Mouse (Mus musculus) neural tube, embryonic 11.5 days (tissue): ENCODE measurements around the gene Nat8f2. TPM values are rescaled to one million over a fixed set of nuclear protein-coding genes. Genes with fewer than 3 reads are reported as not detected.
"Not testable (repeated sequence)": the region's sequence is repeated elsewhere in the genome, so short reads cannot be mapped to it uniquely, and the experiment has no call there.

Experiments
- ATAC-seq: fragments of 200-750 bp; cut with Nextera tagmentation; 2 replicates; pipeline ENCODE4 v1.8.0; 2017; ENCODE audit warnings: moderate number of reproducible peaks, mild to moderate bottlenecking, moderate TSS enrichment, moderate library complexity; ENCODE audit not compliant: insufficient read depth, low FRiP score, low TSS enrichment
- DNase-seq: peaks from one replicate; pipeline ENCODE4 v3.0.0-alpha.2; 2015; ENCODE audit warnings: low spot score
- H3K27ac ChIP-seq: fragments of 300-500 bp; sonication (generic); 2 replicates; pipeline ENCODE4 v1.5.1; 2014; ENCODE audit warnings: low read depth, mild to moderate bottlenecking, low read length
- H3K27me3 ChIP-seq: fragments of 300-500 bp; sonication (generic); 2 replicates; pipeline ENCODE4 v1.6.1; 2014; ENCODE audit warnings: mild to moderate bottlenecking, low read length, mixed read lengths; ENCODE audit not compliant: control insufficient read depth, insufficient read depth
- H3K36me3 ChIP-seq: fragments of 300-500 bp; sonication (generic); 2 replicates; pipeline ENCODE4 v1.6.1; 2014; ENCODE audit warnings: mild to moderate bottlenecking, low read length, moderate library complexity, mixed read lengths; ENCODE audit not compliant: control insufficient read depth, insufficient read depth
- H3K4me1 ChIP-seq: fragments of 300-500 bp; sonication (generic); 2 replicates; pipeline ENCODE4 v1.6.1; 2014; ENCODE audit warnings: low read length, mixed read lengths; ENCODE audit not compliant: control insufficient read depth, insufficient read depth
- H3K4me2 ChIP-seq: fragments of 300-500 bp; sonication (generic); 2 replicates; pipeline ENCODE4 v1.6.1; 2014; ENCODE audit warnings: low read depth, mild to moderate bottlenecking, moderate library complexity
- H3K4me3 ChIP-seq: fragments of 300-500 bp; sonication (generic); 2 replicates; pipeline ENCODE4 v1.5.1; 2014; ENCODE audit warnings: low read depth, low read length
- H3K9ac ChIP-seq: fragments of 300-500 bp; sonication (generic); 2 replicates; pipeline ENCODE4 v1.6.1; 2014; ENCODE audit warnings: mild to moderate bottlenecking, low read length
- H3K9me3 ChIP-seq: fragments of 300-500 bp; sonication (generic); 2 replicates; pipeline ENCODE4 v1.6.1; 2016; ENCODE audit warnings: low read length; ENCODE audit not compliant: control insufficient read depth
- WGBS: fragments of 180-500 bp; shearing (Covaris S2); extraction: QIAGEN DNeasy Blood & Tissue Kit; methylation state at CpG from one replicate; pipeline ENCODE4 v1.1.7; 2014; 5-methylcytosine and 5-hydroxymethylcytosine counted together
- polyA plus RNA-seq: library from polyadenylated mRNA; unstranded; fragments of >200 nt; fragmentation: Nextera tagmentation; extraction: Ambion mirVana; gene quantifications from 2 replicates; pipeline ENCODE4 v1.2.1, GENCODE M21; 2014

Nat8f2 gene
- polyA plus RNA-seq, 1 experiment from 2014 or later, result not detected

GRCm38 (mm10) chr6:85867726-85868690 lies 950 bp downstream of the Nat8f2 start:
- Histone ChIP-seq H3K4me3 (no peak overlapping the region), H3K9me3 (no peaks in the 10 kb centered on the region), H3K9ac (no peak overlapping the region), H3K4me2 (no peak overlapping the region), H3K27ac (no peak overlapping the region), H3K4me1 (no peaks in the 10 kb centered on the region), H3K27me3 (no peaks in the 10 kb centered on the region), H3K36me3 (no peaks in the 10 kb centered on the region)
- DNase-seq, result no peak
- WGBS, result 82% methylated on average over 8 of the region's 8 CpGs
- no peak for ATAC-seq

DNA sequence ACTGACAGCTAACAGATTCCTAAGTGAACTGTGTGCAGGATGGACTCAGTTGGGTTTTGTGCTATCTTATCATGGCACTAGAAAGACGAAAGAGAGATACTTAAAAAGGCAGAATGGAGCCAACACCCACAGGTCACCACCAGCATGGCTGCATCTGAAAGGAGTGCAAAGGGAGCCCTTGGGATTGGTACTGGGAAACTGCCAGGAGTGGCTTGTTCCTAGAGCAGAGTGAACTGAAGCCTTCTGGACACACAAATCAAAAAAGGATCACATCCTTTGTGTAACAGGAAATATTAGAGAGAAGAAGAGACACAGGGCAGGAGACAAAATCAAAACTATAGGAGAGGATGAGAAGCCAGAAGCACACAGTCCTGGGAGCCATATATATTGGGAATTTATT lies 2.0 kb downstream of the Nat8f2 start:
- not testable (repeated sequence) for H3K9me3 ChIP-seq, H3K9ac ChIP-seq, H3K27ac ChIP-seq, H3K36me3 ChIP-seq, H3K4me2 ChIP-seq, H3K4me1 ChIP-seq, H3K4me3 ChIP-seq, DNase-seq, H3K27me3 ChIP-seq, ATAC-seq
- WGBS, result 70% methylated on average over 1 of the region's 1 CpGs

DNA sequence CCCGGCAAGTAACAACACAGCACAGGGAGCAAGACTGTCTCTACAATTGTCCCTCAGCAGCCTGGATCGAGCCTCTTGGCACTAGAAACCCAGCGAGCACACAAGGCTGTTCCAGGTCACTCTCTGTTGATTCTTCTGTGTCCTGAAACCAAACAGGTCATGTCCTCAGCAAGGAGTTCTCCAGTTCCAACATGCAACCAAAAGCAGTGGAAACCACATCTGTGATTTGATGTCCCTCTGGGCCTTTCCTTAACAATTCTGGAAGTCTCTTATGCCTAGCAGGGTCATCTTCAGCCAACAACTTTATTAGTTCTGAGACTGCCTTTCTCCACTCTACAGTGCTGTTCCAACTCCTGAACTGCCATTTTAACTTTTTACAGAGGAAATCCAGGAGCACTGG lies 2.8 kb downstream of the Nat8f2 start:
- ATAC-seq, H3K9ac ChIP-seq, H3K27ac ChIP-seq, DNase-seq, H3K4me1 ChIP-seq, H3K36me3 ChIP-seq, H3K4me3 ChIP-seq, H3K9me3 ChIP-seq, H3K4me2 ChIP-seq, H3K27me3 ChIP-seq: not testable (repeated sequence)
- 86% methylated on average over 3 of the region's 3 CpGs for WGBS

GRCm38 (mm10) chr6:85864900-85865639 lies 3.9 kb downstream of the Nat8f2 start:
- DNase-seq, result not testable (repeated sequence)
- 68% methylated on average over 4 of the region's 7 CpGs for WGBS

DNA sequence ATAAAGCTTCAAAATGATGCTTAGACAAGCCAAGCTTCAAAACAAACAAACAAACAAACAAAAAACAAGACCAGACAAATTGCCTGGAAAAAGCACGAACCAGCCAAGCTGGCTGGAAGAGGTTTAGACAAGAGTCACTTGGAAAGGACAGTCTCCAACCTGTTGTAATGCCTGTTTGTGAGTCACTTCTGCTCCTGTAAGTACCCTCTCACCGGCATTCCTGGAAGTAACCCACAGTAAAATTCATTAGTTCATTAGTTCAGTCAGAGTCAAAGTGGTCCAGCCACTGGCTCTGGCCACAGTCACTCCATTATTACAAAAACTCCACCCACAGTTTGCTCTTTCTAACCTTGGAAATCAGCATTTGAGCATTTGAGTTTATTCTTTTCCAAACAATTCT lies 5.1 kb downstream of the Nat8f2 start:
- Histone ChIP-seq H3K27me3 (no peaks in the 10 kb centered on the region), H3K4me2 (no peak overlapping the region), H3K9ac (no peak overlapping the region), H3K36me3 (no peaks in the 10 kb centered on the region), H3K4me3 (no peak overlapping the region), H3K9me3 (no peaks in the 10 kb centered on the region), H3K27ac (no peak overlapping the region), H3K4me1 (no peaks in the 10 kb centered on the region)
- ATAC-seq (no peak), DNase-seq (no peak)
- 79% methylated on average over 2 of the region's 2 CpGs for WGBS

More at GRCm38 (mm10) chr6:85864900-85865639, 3.9 kb downstream of the Nat8f2 start:
- H3K27ac ChIP-seq, ATAC-seq, H3K36me3 ChIP-seq, H3K9ac ChIP-seq, H3K27me3 ChIP-seq, H3K4me3 ChIP-seq, H3K4me1 ChIP-seq, H3K9me3 ChIP-seq, H3K4me2 ChIP-seq: not testable (repeated sequence)

DNA sequence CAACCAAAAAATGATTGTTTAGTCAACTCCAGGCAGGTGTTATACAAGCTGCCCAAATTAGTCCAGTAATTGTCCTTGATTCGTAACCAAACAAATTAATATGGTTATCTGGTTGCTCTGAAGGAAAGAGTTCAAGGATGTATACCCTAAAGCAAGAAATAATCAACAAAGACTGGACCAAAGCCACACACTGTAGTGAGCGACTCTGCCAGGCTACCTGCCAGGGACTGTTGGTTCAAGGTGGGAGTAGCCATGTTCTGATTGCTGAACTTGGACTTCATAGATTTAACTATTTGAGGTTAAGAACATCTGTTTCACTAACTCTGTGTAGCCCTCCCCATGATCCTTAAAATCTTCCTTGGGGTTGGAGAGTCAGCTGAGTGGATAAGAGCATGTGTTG lies 5.8 kb downstream of the Nat8f2 start:
- no peak for DNase-seq
- WGBS, result 85% methylated on average over 2 of the region's 2 CpGs

DNA sequence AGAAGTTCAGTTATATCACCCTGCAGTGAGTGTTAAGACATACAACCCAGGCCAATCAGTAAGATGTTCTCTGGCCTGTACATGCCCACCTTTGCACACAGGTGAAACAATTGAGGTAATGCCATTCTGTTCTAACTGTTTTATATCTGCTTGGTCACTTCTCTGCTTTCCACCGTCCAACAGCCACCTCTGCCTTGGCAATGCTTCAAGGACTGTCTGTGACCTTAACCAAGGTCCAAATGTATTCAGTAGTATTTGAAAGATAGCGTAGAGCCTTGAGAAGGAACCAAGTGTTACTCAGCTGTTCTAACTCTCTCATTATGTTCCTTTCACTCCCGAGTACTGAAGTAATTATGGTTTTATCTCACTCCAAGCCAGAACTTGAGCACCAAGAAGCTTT lies 6.4 kb downstream of the Nat8f2 start:
- no peak overlapping the region for H3K4me2 ChIP-seq
- no peaks in the 10 kb centered on the region for H3K27me3 ChIP-seq
- H3K9ac ChIP-seq, result no peak overlapping the region
- WGBS, result 86% methylated on average over 3 of the region's 3 CpGs
- H3K4me3 ChIP-seq, result no peak overlapping the region
- ATAC-seq, result no peak
- no peaks in the 10 kb centered on the region for H3K4me1 ChIP-seq
- no peak for DNase-seq
- no peaks in the 10 kb centered on the region for H3K36me3 ChIP-seq
- no peaks in the 10 kb centered on the region for H3K9me3 ChIP-seq
- H3K27ac ChIP-seq, result no peak overlapping the region

More for the DNA sequence above, 5.8 kb downstream of the Nat8f2 start:
- H3K27ac ChIP-seq, result no peak overlapping the region
- H3K9ac ChIP-seq, result no peak overlapping the region
- no peak overlapping the region for H3K4me3 ChIP-seq
- no peaks in the 10 kb centered on the region for H3K4me1 ChIP-seq
- H3K27me3 ChIP-seq, result no peaks in the 10 kb centered on the region
- no peaks in the 10 kb centered on the region for H3K9me3 ChIP-seq
- ATAC-seq, result no peak
- no peaks in the 10 kb centered on the region for H3K36me3 ChIP-seq
- no peak overlapping the region for H3K4me2 ChIP-seq

DNA sequence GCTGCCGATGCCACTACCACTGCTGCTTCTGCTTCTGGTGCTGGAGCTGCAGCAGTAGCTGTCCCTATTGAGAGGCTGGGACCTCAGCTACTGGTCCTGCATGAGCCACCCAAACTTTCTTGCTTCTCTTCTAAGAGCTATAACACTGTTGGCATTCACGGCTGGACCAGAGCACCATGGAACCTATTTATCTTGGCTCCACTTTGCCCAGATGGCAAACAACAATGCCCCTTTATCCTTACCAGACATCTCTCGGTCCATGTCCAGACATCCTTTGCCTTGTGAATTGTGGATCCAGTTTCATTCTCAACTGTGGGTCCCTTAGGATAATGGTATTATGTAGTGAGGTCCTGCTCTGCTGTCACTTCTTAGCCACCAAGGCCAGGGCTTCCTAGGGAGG lies 7.7 kb downstream of the Nat8f2 start:
- H3K4me2 ChIP-seq, result no peak overlapping the region
- H3K9me3 ChIP-seq, result no peaks in the 10 kb centered on the region
- H3K4me1 ChIP-seq, result no peaks in the 10 kb centered on the region

More for the DNA sequence above, 7.7 kb downstream of the Nat8f2 start:
- Histone ChIP-seq H3K9ac (no peak overlapping the region), H3K27me3 (no peaks in the 10 kb centered on the region), H3K4me3 (no peak overlapping the region), H3K36me3 (no peaks in the 10 kb centered on the region), H3K27ac (no peak overlapping the region)
- 87% methylated on average over 3 of the region's 3 CpGs for WGBS
- DNase-seq (no peak), ATAC-seq (no peak)
